In the genomic region with DNA sequence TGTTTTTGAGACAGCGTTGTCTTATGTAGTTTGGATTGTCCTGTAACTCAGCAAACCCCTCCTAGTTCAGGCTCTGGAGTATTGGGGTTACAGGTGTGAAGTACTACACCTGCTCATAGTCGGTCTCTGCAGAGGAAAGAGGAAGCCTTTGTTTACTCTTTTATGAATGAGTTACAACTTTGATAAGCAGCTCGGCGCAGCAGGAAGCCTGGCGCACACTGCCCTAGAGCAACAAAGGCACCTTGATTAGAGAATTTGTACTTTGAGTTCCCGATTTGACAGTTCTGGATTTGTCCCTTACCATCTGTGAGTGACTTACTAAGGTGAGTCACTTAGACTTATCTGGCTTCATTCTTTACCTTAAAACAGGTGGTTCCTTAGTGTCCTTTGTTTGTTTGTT, we compare ENCODE assay signal across 16 mouse cellular contexts.
"Had no signal": no experiment of that assay in that cellular context is flagged by ENCODE, and none has a peak within 500 bp of the region (broad histone marks: within the 10 kb centered on the region; RNA-seq: fewer than 3 reads in every experiment).

No protein-coding gene starts in this region.

- H3K4me1 ChIP-seq: limb, embryonic 10.5 days; limb, embryonic 13.5 days had no signal

- H3K27me3 ChIP-seq: limb, embryonic 13.5 days; liver, embryonic 13.5 days; midbrain, embryonic 13.5 days; neural tube, embryonic 13.5 days had no signal

- H3K9ac ChIP-seq: limb, embryonic 13.5 days; liver, embryonic 13.5 days; midbrain, embryonic 13.5 days; neural tube, embryonic 13.5 days had no signal

- H3K36me3 ChIP-seq: limb, embryonic 10.5 days; limb, embryonic 13.5 days; liver, embryonic 13.5 days; midbrain, embryonic 10.5 days; neural tube, embryonic 13.5 days had no signal

- ATAC-seq: hindbrain, embryonic 16.5 days; midbrain, embryonic 13.5 days; midbrain, embryonic 16.5 days had no signal

- H3K4me2 ChIP-seq: limb, embryonic 13.5 days; liver, embryonic 13.5 days; midbrain, embryonic 13.5 days; neural tube, embryonic 13.5 days had no signal

- H3K9me3 ChIP-seq: limb, embryonic 10.5 days had no signal

- DNase-seq: kidney, adult 2 months; kidney, postnatal 25 days; liver; liver, embryonic 13.5 days; lung, adult 2 months; lung, postnatal 36 days had no signal

- H3K4me3 ChIP-seq: limb, embryonic 10.5 days; limb, embryonic 13.5 days; liver, embryonic 13.5 days; megakaryocyte, embryonic 14.5 days; midbrain, embryonic 10.5 days; midbrain, embryonic 13.5 days; myocyte; neural tube, embryonic 13.5 days had no signal

- H3K27ac ChIP-seq: kidney, postnatal 0 days; limb, embryonic 10.5 days; limb, embryonic 13.5 days; liver, embryonic 13.5 days; midbrain, embryonic 10.5 days; midbrain, embryonic 13.5 days; neural tube, embryonic 13.5 days had no signal
